Mouse (Mus musculus) gastrocnemius, adult 18-20 months (tissue): ENCODE measurements around the gene Ccnd1. TPM values are rescaled to one million over a fixed set of nuclear protein-coding genes. Genes with fewer than 3 reads are reported as not detected.
A peak's percentile ranks its signal among the peaks of the same experiment; 100 is the strongest.

Experiments used
- DNase-seq: peaks from one replicate; pipeline ENCODE4 v3.0.0; 2021; ENCODE audit warnings: low spot score
- long read RNA-seq, 2 experiments: library from polyadenylated mRNA; stranded (forward); transcript quantifications; one replicate each; pipeline ENCODE4 v2.0.0; 2021
- total RNA-seq, 2 experiments: library from RNA; stranded (reverse); gene quantifications; 2 replicates each; pipeline ENCODE4 v1.2.3; 2021

Ccnd1 gene
- total RNA-seq, result 1 to 10 TPM; 3.2 to 9.1 TPM
- long read RNA-seq, experiment 1, partial matches to known transcripts, result 0 of 6 reads
- long read RNA-seq, experiment 1, other reads (novel, unspliced or antisense), result 2 of 6 reads
- long read RNA-seq, experiment 2, partial matches to known transcripts, result 0 of 1 reads
- long read RNA-seq, experiment 2, other reads (novel, unspliced or antisense), result 0 of 1 reads

- no peak for DNase-seq
Observed at GRCm38 (mm10) chr7:144939344-144940002, at the start of gene Ccnd1. TSS of gene Ccnd1 (minus strand) at chr7:144939925.

DNA sequence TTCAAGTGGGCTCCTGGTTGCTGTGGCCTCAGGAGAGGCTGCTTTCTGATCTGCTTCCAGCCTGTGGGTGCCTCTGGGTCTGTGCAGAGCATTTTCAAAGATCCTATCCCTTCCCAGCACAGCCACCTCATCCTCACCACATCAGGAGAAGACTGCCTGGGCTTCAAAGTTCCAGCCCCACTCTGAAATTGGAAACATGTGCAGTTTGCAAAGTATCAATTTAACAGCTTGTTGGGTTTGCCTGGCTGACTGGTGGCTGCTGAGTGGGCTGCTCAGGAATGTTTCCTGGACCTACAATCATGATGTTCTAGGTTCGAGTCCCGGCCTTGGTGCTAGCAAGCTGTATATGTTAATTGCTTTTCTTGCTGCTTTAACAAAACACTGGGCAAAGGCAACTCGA is 49.1 kb upstream of the Ccnd1 start:
- no peak for DNase-seq

DNA sequence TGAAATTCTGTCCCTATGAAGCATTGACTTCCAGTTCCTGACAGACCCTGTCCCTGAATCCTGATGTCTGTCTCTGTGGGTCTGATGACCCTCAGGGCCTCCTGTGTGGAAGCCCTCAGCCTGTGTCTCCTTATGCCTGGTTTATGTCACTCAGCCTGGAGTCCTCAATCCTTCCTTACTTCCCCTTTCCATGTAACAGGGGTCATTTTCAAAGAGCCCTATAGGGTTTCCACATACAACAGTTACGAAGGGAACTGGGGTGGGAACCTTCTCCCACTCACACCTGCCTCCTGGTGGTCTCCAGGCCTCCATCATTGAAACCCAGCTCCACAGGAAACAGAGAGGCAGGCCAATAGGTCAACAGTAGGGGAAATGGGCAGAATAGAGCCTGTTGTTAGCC is 45.4 kb upstream of the Ccnd1 start:
- DNase-seq, result no peak

DNA sequence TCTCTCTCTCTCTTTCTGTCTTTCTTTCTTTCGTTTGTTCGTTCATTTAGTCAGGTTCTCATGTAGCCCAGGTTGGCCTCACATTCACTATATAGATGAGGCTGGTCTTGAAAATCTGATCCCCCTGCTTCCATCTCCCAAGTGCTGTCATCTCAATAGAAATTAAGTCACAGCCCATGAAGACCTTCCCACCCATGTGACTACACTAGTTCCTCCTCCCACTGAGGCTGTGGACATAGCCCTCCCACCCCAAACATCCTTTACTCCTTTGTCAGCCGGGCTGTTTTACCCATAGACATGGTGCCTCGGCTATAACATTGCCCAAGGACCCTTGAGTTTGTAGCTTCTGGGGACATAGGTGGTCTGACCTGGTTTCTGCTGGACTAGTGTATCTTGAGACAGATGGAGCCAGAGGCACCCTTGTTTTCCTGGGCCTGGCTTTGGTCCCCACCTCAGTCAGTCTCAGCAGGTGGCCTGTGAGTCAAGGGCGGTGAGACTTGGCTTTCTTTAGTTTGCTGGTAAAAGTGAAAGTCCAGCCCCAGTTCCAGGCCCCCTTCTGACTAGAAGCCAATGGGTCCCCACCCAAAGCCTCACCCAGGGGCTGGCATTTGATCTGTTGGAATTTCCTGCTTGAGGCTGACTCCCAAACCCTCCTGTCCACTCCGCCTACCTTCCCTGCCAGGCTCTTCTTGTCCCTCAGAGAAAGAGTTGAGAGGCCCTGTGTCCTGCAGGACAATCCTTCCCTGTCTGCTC is 42.8 kb upstream of the Ccnd1 start:
- no peak for DNase-seq

GRCm38 (mm10) chr7:144981426-144982079 is 41.8 kb upstream of the Ccnd1 start:
- DNase-seq, result no peak

DNA sequence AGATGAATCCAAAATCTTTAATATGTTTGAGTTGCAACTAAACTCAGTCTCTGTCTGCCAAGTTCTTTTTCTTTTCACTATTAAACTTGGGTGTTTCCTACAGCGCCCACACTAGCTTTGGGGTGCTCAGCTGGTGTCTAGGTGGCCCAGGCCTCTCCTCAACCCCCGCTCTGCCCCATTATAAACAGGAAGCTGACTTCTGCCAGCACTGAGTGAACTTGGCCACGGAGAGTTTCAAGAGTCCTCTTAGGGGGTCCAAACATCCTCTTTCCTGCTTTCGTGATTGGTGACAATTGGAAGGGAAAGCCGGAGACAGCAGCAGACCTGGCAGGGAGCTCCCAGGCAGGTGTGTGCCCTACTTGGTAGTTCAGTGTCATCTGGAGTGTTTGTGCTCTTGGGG is 40.1 kb upstream of the Ccnd1 start:
- no peak for DNase-seq

- no peak for DNase-seq
Observed at GRCm38 (mm10) chr7:144977121-144977520, 37.4 kb upstream of the Ccnd1 start.

DNA sequence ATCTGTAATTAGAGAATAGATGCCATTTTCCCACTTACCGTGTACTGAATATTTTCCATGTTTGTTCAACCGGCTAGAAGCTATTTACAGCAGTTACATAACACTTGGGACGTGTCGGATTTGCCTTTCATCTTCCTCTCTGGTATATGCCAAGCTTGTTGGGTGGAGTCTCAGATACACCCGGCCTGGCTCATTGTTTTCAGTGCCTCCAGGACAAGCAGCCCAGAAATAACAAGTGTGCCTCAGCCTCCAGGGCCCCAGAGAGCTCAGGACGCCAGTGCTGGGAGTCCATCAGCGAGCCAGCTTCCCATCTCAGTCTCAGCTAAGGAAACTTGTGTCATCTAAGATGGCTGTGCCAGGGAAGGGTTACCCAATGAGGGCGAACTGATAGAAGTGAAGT is 33.7 kb upstream of the Ccnd1 start:
- peak; percentile 21 for DNase-seq

GRCm38 (mm10) chr7:144971769-144972168 is 32.0 kb upstream of the Ccnd1 start:
- no peak for DNase-seq

GRCm38 (mm10) chr7:144970997-144971768 is 31.5 kb upstream of the Ccnd1 start:
- no peak for DNase-seq

DNA sequence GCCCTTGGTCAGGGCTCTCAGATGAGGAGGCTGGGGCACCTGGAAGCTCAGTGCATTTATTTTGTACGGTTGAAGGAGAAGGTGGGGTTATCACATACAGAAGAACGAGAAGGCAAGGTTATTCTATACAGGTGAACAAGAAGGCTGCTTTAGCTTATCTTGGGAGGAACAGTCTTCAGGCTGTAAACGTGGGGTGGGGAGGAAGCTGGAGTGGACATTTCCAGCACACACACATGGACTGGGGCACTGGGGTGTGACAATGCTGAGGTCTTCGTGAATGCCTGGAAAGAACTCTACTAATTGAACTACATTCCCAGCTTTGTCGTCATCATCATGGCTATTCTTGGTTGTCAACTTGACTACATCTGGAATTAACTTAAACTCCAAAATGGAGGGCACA is 26.2 kb upstream of the Ccnd1 start:
- no peak for DNase-seq

DNA sequence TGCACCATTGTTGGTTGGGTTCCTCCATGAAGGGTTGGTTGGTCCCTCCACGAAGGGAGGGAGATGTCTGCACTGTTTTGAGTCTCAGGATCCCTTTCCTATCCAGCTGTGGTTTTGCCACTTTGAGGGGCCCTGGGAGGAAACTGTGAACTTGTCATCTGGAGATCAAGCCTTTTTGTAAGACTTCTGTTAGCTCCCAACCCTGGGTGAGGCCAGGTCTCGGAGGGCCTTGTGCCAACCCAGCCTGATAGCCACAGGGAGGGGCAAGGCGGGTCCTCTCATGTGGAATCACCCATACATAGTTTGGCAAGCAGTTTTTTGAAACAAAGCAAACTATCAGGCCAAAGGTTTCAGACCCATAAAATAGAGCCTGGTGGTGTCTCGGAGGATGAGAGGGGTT is 24.6 kb upstream of the Ccnd1 start:
- no peak for DNase-seq

- DNase-seq, result no peak
Observed at GRCm38 (mm10) chr7:144963911-144964310, 24.2 kb upstream of the Ccnd1 start.

- no peak for DNase-seq
Observed at GRCm38 (mm10) chr7:144958509-144959395, 19.0 kb upstream of the Ccnd1 start.

DNA sequence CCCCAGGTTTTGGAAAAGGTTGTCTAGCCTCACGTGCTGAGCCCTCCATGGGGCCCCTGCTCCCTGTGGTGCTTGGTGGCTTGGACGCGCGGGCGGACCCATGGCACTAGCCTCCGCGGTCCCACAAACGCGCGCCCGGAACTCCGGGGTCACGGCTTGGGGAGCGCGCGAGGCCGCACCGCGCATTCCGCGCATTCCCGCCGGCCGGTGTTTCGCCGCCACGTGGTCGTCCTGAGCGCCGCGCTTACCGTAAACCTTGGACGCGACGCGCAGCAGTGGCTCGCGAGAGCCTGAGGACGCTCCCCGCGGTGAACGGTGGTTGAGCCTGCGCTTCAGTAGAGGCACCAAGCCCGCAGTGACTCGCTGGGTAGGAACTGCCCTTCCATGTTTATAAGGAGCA is 3.5 kb upstream of the Ccnd1 start:
- peak; percentile 40 for DNase-seq

- no peak for DNase-seq
Observed at GRCm38 (mm10) chr7:144942744-144943135, 3.0 kb upstream of the Ccnd1 start.

- no peak for DNase-seq
Observed at GRCm38 (mm10) chr7:144942071-144942743, 2.5 kb upstream of the Ccnd1 start.

- DNase-seq, result peak; percentile 67
Observed at GRCm38 (mm10) chr7:144941242-144941831, 1.6 kb upstream of the Ccnd1 start.

DNA sequence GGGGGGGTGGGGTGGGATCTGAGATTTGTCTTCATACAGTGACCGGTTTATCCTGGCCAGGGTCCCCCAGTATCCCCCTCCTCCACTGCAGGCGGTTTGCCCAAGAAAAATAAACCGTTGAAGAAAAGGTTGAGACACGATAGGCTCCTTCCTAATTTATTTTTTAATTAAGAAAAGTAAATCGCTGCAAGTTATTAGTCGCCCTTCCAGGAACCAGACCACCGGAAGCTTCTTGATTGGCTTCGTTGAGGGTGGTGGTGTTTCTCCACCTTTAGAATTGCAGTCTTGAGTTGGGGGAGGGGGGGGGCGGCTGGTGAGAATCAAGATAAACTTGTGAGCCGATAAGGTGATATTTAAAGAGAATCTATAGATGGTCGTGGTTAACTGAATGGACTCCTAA is 860 bp upstream of the Ccnd1 start:
- no peak for DNase-seq
